Mouse (Mus musculus) pancreas, adult 10 weeks (tissue): ENCODE results near the gene Ccl5. TPM values are rescaled to one million over a fixed set of nuclear protein-coding genes. Genes with fewer than 3 reads are reported as not detected.

ENCODE experiments used
- polyA plus RNA-seq: library from polyadenylated mRNA; stranded (reverse); fragments of 350-450 nt; fragmentation: Illumina TruSeq; extraction: RNeasy Lipid Tissue Mini Kit (QIAGEN cat#74804); gene quantifications from one replicate; pipeline ENCODE4 v1.2.3, GENCODE M21; 2015; ENCODE audit warnings: low read depth, low replicate concordance; ENCODE audit not compliant: insufficient read depth

The Ccl5 gene
- polyA plus RNA-seq = not detected

DNA sequence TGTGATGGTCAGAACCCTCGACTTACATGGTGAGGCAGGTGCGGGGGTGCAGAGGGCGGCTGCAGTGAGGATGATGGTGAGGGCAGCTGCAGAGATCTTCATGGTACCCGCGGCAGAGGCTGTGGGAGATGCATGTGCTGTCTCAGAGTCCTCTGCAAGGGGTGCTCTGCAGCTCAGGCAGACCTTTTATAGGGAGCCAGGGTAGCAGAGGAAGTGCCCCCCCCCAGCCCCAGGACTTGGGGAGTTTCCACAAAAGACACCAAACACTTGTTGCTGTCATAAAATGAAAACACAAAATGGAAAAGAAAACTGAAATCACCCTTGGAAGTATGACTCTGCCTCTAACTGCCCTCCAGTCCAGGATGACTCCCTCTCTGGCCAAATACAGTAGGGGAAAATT is at the start of gene Ccl5:
TSS of gene Ccl5 (minus strand) at position 159 of the 400 bp plus-strand sequence.

GRCm38 (mm10) chr11:83578186-83578760 is 48.0 kb upstream of the Ccl5 start, which contains the start of gene Ccl9:
TSS of gene Ccl9 (minus strand) at chr11:83578636.

DNA sequence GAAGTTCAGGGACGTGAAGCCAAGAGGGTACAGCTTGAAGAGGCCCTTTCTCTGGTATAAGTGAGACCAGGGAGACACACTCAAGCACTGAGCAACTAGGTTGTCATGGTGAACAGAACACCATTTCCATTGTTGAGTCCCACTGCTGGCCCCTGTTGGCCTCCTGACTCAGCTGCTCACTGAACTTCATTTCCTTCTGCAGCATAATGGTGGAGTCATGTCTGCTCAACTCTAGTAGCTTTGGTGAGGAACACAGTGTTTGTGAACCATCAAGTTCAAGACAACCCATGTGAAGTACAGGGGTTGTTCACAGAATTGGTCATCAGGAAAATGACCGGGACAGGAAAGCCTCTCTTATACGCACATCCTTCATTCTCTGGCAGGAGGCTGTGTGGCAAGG is 8.2 kb downstream of the Ccl5 start, which contains the start of gene Heatr9:
TSS of gene Heatr9 (minus strand) at position 101 of the 400 bp plus-strand sequence.

Other genes with a start within 250 kb of the Ccl5 start
- gene Slfn14, start 243.8 kb downstream of the Ccl5 start, polyA plus RNA-seq = not detected
- 10.7 TPM for gene Ap2b1, start 231.5 kb downstream of the Ccl5 start, polyA plus RNA-seq
- gene Pex12, start 227.9 kb downstream of the Ccl5 start, polyA plus RNA-seq = 2.0 TPM
- 0.37 TPM for gene Rasl10b, start 121.4 kb downstream of the Ccl5 start, polyA plus RNA-seq
- not detected for gene Gas2l2, start 101.1 kb downstream of the Ccl5 start, polyA plus RNA-seq
- gene 1700020L24Rik, start 92.8 kb downstream of the Ccl5 start, polyA plus RNA-seq = not detected
- 2.5 TPM for gene Mmp28, start 67.4 kb downstream of the Ccl5 start, polyA plus RNA-seq
- 18.7 TPM for gene Taf15, start 57.4 kb downstream of the Ccl5 start, polyA plus RNA-seq
- gene Heatr9, start 8.3 kb downstream of the Ccl5 start, polyA plus RNA-seq = not detected
- gene Ccl9, start 48.1 kb upstream of the Ccl5 start, polyA plus RNA-seq = 9.2 TPM
- gene Ccl6, start 62.6 kb upstream of the Ccl5 start, polyA plus RNA-seq = 23.3 TPM
- gene Rpl9-ps1, start 115.1 kb upstream of the Ccl5 start, polyA plus RNA-seq = not detected
- gene Ccl3, start 118.8 kb upstream of the Ccl5 start, polyA plus RNA-seq = not detected
- gene Ccl4, start 132.1 kb upstream of the Ccl5 start, polyA plus RNA-seq = not detected
- gene Wfdc17, start 173.5 kb upstream of the Ccl5 start, polyA plus RNA-seq = 11.9 TPM
- not detected for gene Wfdc18, start 178.5 kb upstream of the Ccl5 start, polyA plus RNA-seq
- gene Wfdc21, start 216.4 kb upstream of the Ccl5 start, polyA plus RNA-seq = not detected
- gene Heatr6, start 223.2 kb upstream of the Ccl5 start, polyA plus RNA-seq = 2.3 TPM